Mouse (Mus musculus): ENCODE measurements at regions not wholly inside any gene's neighbourhood (a gene's known extent, or its start where the extent isn't known, plus 50 kb on each side); places are given as distances from the start of the nearest gene placed in this dataset.

- TF ChIP-seq CTCF (IDR thresholded peaks at IDR 0.05; ENCODE audit: low read depth) = no peak
- TF ChIP-seq EP300 (IDR thresholded peaks at IDR 0.05; ENCODE audit: low read depth) = no peak
These were observed 337.1 kb upstream of the Acvr2a start for GRCm38 (mm10) chr2:48476777-48477176.

Data from liver, postnatal 0 days (tissue).